In genomic region chr1:33673158-33673960, GRCm38 (mm10) we compare ENCODE assay signal across 16 mouse cellular contexts. TPM values are rescaled to one million over a fixed set of nuclear protein-coding genes. Genes with fewer than 3 reads are reported as not detected.
DNase-seq lines count a peak whose midpoint lies in the region; ATAC-seq and TF ChIP-seq lines count a peak whose summit lies in the region.
"Had no signal": no experiment of that assay in that cellular context is flagged by ENCODE, and none has a peak within 500 bp of the region (broad histone marks: within the 10 kb centered on the region; RNA-seq: fewer than 3 reads in every experiment).

No protein-coding gene starts in this region.

- DNase-seq in heart, adult 2 months: peak; percentile 31 to 35
- DNase-seq in NIH3T3 (ENCODE audit: low read depth): peak; percentile 85
- peak; percentile 61 to 65 for DNase-seq in heart, adult 9 months (ENCODE audit: low spot score in 2 of 2)
- DNase-seq in skeletal muscle tissue, adult 2 months (ENCODE audit: low read depth, low spot score): peak; percentile 53
- DNase-seq in frontal cortex, postnatal 14 days (ENCODE audit: low spot score in 2 of 2): no peak
- no peak for DNase-seq in embryo, embryonic 10.5 days (ENCODE audit: low spot score)
- no peak for DNase-seq in forebrain, embryonic 10.5 days (ENCODE audit: extremely low spot score, low spot score)
- DNase-seq: kidney, adult 11 months; layer of hippocampus, adult 9-11 months had no signal

- no peak overlapping the region for H3K4me3 ChIP-seq in heart, adult 2 months
- H3K4me3 ChIP-seq in heart, embryonic 12.5 days: no peak overlapping the region
- H3K4me3 ChIP-seq in forebrain, embryonic 10.5 days: no peak overlapping the region
- H3K4me3 ChIP-seq: forebrain, embryonic 15.5 days; liver, embryonic 13.5 days; megakaryocyte, embryonic 14.5 days had no signal

- 51% methylated on average over 17 of the region's 17 CpGs for WGBS in heart, adult 2 months
- 75% methylated on average over 17 of the region's 17 CpGs for WGBS in heart, embryonic 12.5 days
- 88% methylated on average over 17 of the region's 17 CpGs for WGBS in forebrain, embryonic 10.5 days

- H3K4me1 ChIP-seq in heart, adult 2 months (ENCODE audit: control insufficient read depth, insufficient read depth, low read length): peaks cover 2% of the 10 kb centered on the region; the same call in 1 of the 2 replicates
- peaks cover 5% of the 10 kb centered on the region; the same call in 1 of the 2 replicates for H3K4me1 ChIP-seq in heart, embryonic 12.5 days (replicated peaks)
- peaks cover 12% of the 10 kb centered on the region for H3K4me1 ChIP-seq in forebrain, embryonic 10.5 days

- H3K79me2 ChIP-seq in heart, adult 2 months (replicated peaks; ENCODE audit: control insufficient read depth, insufficient read depth, low read length): no peaks in the 10 kb centered on the region

- no peak for TF ChIP-seq EP300 in heart, adult 2 months (IDR thresholded peaks at IDR 0.05; ENCODE audit: insufficient read depth, low read depth, low read length)

- peaks cover 4% of the 10 kb centered on the region; the same call in 1 of the 2 replicates for H3K9me3 ChIP-seq in heart, embryonic 12.5 days (replicated peaks)
- no peaks in the 10 kb centered on the region for H3K9me3 ChIP-seq in forebrain, embryonic 10.5 days
- H3K9me3 ChIP-seq: forebrain, embryonic 15.5 days; liver, embryonic 13.5 days; megakaryocyte, embryonic 14.5 days had no signal

- ATAC-seq in heart, embryonic 12.5 days (ENCODE audit: insufficient number of reproducible peaks, low FRiP score): no peak
- ATAC-seq: activated CD4-positive, CD25-positive, alpha-beta regulatory T cell, adult 4 months; forebrain, embryonic 15.5 days; lung, postnatal 0 days; midbrain, embryonic 16.5 days had no signal

- no peak overlapping the region for H3K9ac ChIP-seq in heart, adult 2 months (ENCODE audit: low read depth, low read length)
- no peak overlapping the region for H3K9ac ChIP-seq in heart, embryonic 12.5 days
- H3K9ac ChIP-seq: forebrain, embryonic 15.5 days; liver, embryonic 13.5 days had no signal

- intact Hi-C loops in heart, adult 2 months (cut with DNase I): loop anchor here (2.0 to 5.0 kb wide), 2 partner anchors 65 to 139 kb away; partner anchors contain the start of gene Zfp451

- H3K36me3 ChIP-seq in heart, adult 2 months (ENCODE audit: control insufficient read depth, insufficient read depth, low read length): no peaks in the 10 kb centered on the region
- no peaks in the 10 kb centered on the region for H3K36me3 ChIP-seq in heart, embryonic 12.5 days
- peaks cover under 1% of the 10 kb centered on the region; the same call in 1 of the 2 replicates for H3K36me3 ChIP-seq in forebrain, embryonic 10.5 days (replicated peaks)
- H3K36me3 ChIP-seq: forebrain, embryonic 15.5 days; liver, embryonic 13.5 days had no signal

- H3K4me2 ChIP-seq in heart, embryonic 12.5 days: no peak overlapping the region
- H3K4me2 ChIP-seq: forebrain, embryonic 15.5 days; liver, embryonic 13.5 days had no signal

- H3K27me3 ChIP-seq in heart, adult 2 months (ENCODE audit: control insufficient read depth, insufficient read depth, low read length): no peaks in the 10 kb centered on the region
- no peaks in the 10 kb centered on the region for H3K27me3 ChIP-seq in heart, embryonic 12.5 days (replicated peaks)
- no peaks in the 10 kb centered on the region for H3K27me3 ChIP-seq in forebrain, embryonic 10.5 days (ENCODE audit: poor library complexity, severe bottlenecking)
- H3K27me3 ChIP-seq: forebrain, embryonic 15.5 days had no signal

- no peak for TF ChIP-seq POLR2A in heart, adult 2 months (IDR thresholded peaks at IDR 0.05; ENCODE audit: insufficient read depth, low read depth, low read length)

- H3K27ac ChIP-seq in heart, adult 2 months: peak overlapping the region; percentile 56
- H3K27ac ChIP-seq in heart, embryonic 12.5 days (ENCODE audit: poor library complexity, severe bottlenecking): no peak overlapping the region
- no peak overlapping the region for H3K27ac ChIP-seq in forebrain, embryonic 10.5 days
- H3K27ac ChIP-seq: forebrain, embryonic 15.5 days; liver, embryonic 13.5 days had no signal

- TF ChIP-seq CTCF in heart, adult 2 months (IDR thresholded peaks at IDR 0.05): no peak

RNA-seq across cellular contexts. Expression of gene Prim2, which starts 3.8 kb away (rescaled TPM):
- 1 to 10 TPM; 2.3 TPM for total RNA-seq in heart, adult 2 months (2021)
- polyA plus RNA-seq in heart, adult 2 months (2012; rRNA removed): 1.1 and 2.8 TPM in 2 replicates
- polyA plus RNA-seq in heart, embryonic 12.5 days (2016; fragmentation: Nextera tagmentation; extraction: Ambion mirVana): 20.9 and 22.3 TPM in 2 replicates
- polyA plus RNA-seq in forebrain, embryonic 10.5 days (2016; fragmentation: Nextera tagmentation; extraction: Ambion mirVana): 61.3 and 61.5 TPM in 2 replicates

RNA-seq across cellular contexts. Expression of gene Rab23, which starts 46.3 kb away (rescaled TPM):
- total RNA-seq in heart, adult 2 months (2021): 10 to 100 TPM in 1 of 2 experiments, 1 to 10 TPM in 1; 8.1 to 10.6 TPM
- 5.3 and 8.2 TPM in 2 replicates for polyA plus RNA-seq in heart, adult 2 months (2012; rRNA removed)
- 14.7 and 18.9 TPM in 2 replicates for polyA plus RNA-seq in heart, embryonic 12.5 days (2016; fragmentation: Nextera tagmentation; extraction: Ambion mirVana)
- 31.1 and 34.8 TPM in 2 replicates for polyA plus RNA-seq in forebrain, embryonic 10.5 days (2016; fragmentation: Nextera tagmentation; extraction: Ambion mirVana)

Comparison
In these comparisons a context has a peak if more than half of its experiments do, and no peak if none do; other contexts are left out.
1. DNase-seq: peak in heart, adult 2 months (2 of 2), NIH3T3 (single experiment), heart, adult 9 months (2 of 2) and skeletal muscle tissue, adult 2 months (single experiment); none in frontal cortex, postnatal 14 days (0 of 2), embryo, embryonic 10.5 days (single experiment) and forebrain, embryonic 10.5 days (single experiment).